Mouse (Mus musculus) heart, embryonic 14.5 days (tissue): Measurements from ENCODE around the gene Ptprr. TPM values are rescaled to one million over a fixed set of nuclear protein-coding genes. Genes with fewer than 3 reads are reported as not detected.

Experiments
- ATAC-seq: fragments of 200-750 bp; cut with Nextera tagmentation; 2 replicates; pipeline ENCODE4 v1.8.0; 2017; ENCODE audit warnings: low read depth, moderate TSS enrichment; ENCODE audit not compliant: insufficient number of reproducible peaks, insufficient read depth, low FRiP score
- H3K27ac ChIP-seq, 2 experiments: fragments of 200-500 bp in 1 of 2; fragments of 300-500 bp in 1 of 2; sonication (generic) in 1 of 2; replicated peaks in 1 of 2; 2 replicates each; pipeline ENCODE4 v1.5.1; 2012 to 2014; ENCODE audit warnings: low read depth in 2 of 2, low read length in 2 of 2, control low read depth in 1 of 2, mild to moderate bottlenecking in 1 of 2, mixed read lengths in 1 of 2; ENCODE audit not compliant: control insufficient read depth in 1 of 2, insufficient read depth in 1 of 2
- H3K27me3 ChIP-seq: fragments of 300-500 bp; sonication (generic); 2 replicates; pipeline ENCODE4 v1.6.1; 2014; ENCODE audit warnings: mild to moderate bottlenecking, low read length, control low read depth; ENCODE audit not compliant: control insufficient read depth, insufficient read depth
- H3K36me3 ChIP-seq: fragments of 300-500 bp; sonication (generic); 2 replicates; pipeline ENCODE4 v1.6.1; 2014; ENCODE audit warnings: mild to moderate bottlenecking, control low read depth, low read length, mixed read lengths; ENCODE audit not compliant: control insufficient read depth, insufficient read depth
- H3K4me1 ChIP-seq, 2 experiments: fragments of 200-500 bp in 1 of 2; fragments of 300-500 bp in 1 of 2; sonication (generic) in 1 of 2; 2 replicates each; pipeline ENCODE4 v1.6.1; 2012 to 2014; ENCODE audit warnings: low read length in 2 of 2, control low read depth in 1 of 2, mixed read lengths in 1 of 2; ENCODE audit not compliant: control insufficient read depth in 2 of 2, insufficient read depth in 2 of 2
- H3K4me2 ChIP-seq: fragments of 300-500 bp; sonication (generic); 2 replicates; pipeline ENCODE4 v1.6.1; 2014; ENCODE audit warnings: mild to moderate bottlenecking, low read length
- H3K4me3 ChIP-seq, 2 experiments: fragments of 200-500 bp in 1 of 2; fragments of 300-500 bp in 1 of 2; sonication (generic) in 1 of 2; 2 replicates each; pipeline ENCODE4 v1.5.1; 2012 to 2014; ENCODE audit warnings: low read length in 2 of 2, mild to moderate bottlenecking in 2 of 2, control low read depth in 1 of 2, low read depth in 1 of 2, moderate library complexity in 1 of 2; ENCODE audit not compliant: control insufficient read depth in 1 of 2, insufficient read depth in 1 of 2
- H3K9ac ChIP-seq: fragments of 300-500 bp; sonication (generic); 2 replicates; pipeline ENCODE4 v1.6.1; 2014; ENCODE audit warnings: mild to moderate bottlenecking, low read length
- H3K9me3 ChIP-seq: fragments of 300-500 bp; sonication (generic); 2 replicates; pipeline ENCODE4 v1.6.1; 2016; ENCODE audit warnings: low read length, control low read depth; ENCODE audit not compliant: control insufficient read depth
- WGBS: fragments of 180-500 bp; shearing (Covaris S2); extraction: QIAGEN DNeasy Blood & Tissue Kit; methylation state at CpG from one replicate; pipeline ENCODE4 v1.1.7; 2014; 5-methylcytosine and 5-hydroxymethylcytosine counted together
- polyA plus RNA-seq: library from polyadenylated mRNA; unstranded; fragments of >200 nt; fragmentation: Nextera tagmentation; extraction: Ambion mirVana; gene quantifications from 2 replicates; pipeline ENCODE4 v1.2.1, GENCODE M21; 2014

Ptprr gene
- polyA plus RNA-seq, 1 experiment from 2014 or later, result 0.49 TPM

GRCm38 (mm10) chr10:116208727-116209115, 190.7 kb downstream of the Ptprr start:
- Histone ChIP-seq H3K27ac (peak overlapping the region; percentile 29 to 69; a peak in 2 of 4 replicates), H3K4me2 (peak overlapping the region; percentile 58), H3K27me3 (no peaks in the 10 kb centered on the region), H3K4me3 (no peak overlapping the region), H3K9me3 (no peaks in the 10 kb centered on the region), H3K9ac (no peak overlapping the region), H3K4me1 (peaks cover 4 to 6% of the 10 kb centered on the region in 2 experiments; a peak in 3 of 4 replicates), H3K36me3 (no peaks in the 10 kb centered on the region)
- WGBS, result 22% methylated on average over 9 of the region's 9 CpGs
- no peak; the same call in 1 of the 2 replicates for ATAC-seq

GRCm38 (mm10) chr10:116212127-116212526, 194.1 kb downstream of the Ptprr start:
- H3K4me3 ChIP-seq, result no peak overlapping the region
- H3K4me2 ChIP-seq, result no peak overlapping the region
- H3K9me3 ChIP-seq, result no peaks in the 10 kb centered on the region
- no peaks in the 10 kb centered on the region for H3K27me3 ChIP-seq
- ATAC-seq, result no peak
- 15% methylated on average over 3 of the region's 3 CpGs for WGBS
- peaks cover 2 to 6% of the 10 kb centered on the region in 2 experiments; a peak in 2 of 4 replicates for H3K4me1 ChIP-seq
- H3K9ac ChIP-seq, result no peak overlapping the region
- no peaks in the 10 kb centered on the region for H3K36me3 ChIP-seq
- no peak overlapping the region for H3K27ac ChIP-seq

- Histone ChIP-seq H3K27me3 (no peaks in the 10 kb centered on the region), H3K9me3 (no peaks in the 10 kb centered on the region), H3K27ac (no peak overlapping the region), H3K4me3 (no peak overlapping the region), H3K4me2 (no peak overlapping the region), H3K36me3 (no peaks in the 10 kb centered on the region), H3K4me1 (no peaks in the 10 kb centered on the region), H3K9ac (no peak overlapping the region)
- no peak for ATAC-seq
- WGBS, result 83% methylated on average over 12 of the region's 12 CpGs
These were observed 202.5 kb downstream of the Ptprr start for GRCm38 (mm10) chr10:116220336-116221118.

GRCm38 (mm10) chr10:116235299-116235698, 217.3 kb downstream of the Ptprr start:
- no peaks in the 10 kb centered on the region for H3K36me3 ChIP-seq
- H3K4me1 ChIP-seq, result no peaks in the 10 kb centered on the region
- H3K27me3 ChIP-seq, result no peaks in the 10 kb centered on the region
- WGBS, result 68% methylated on average over 5 of the region's 5 CpGs
- H3K9ac ChIP-seq, result no peak overlapping the region
- H3K9me3 ChIP-seq, result no peaks in the 10 kb centered on the region
- H3K27ac ChIP-seq, result no peak overlapping the region
- no peak overlapping the region for H3K4me2 ChIP-seq
- no peak for ATAC-seq
- H3K4me3 ChIP-seq, result no peak overlapping the region

GRCm38 (mm10) chr10:116242200-116242599, 224.2 kb downstream of the Ptprr start:
- WGBS, result 76% methylated on average over 7 of the region's 7 CpGs
- H3K4me2 ChIP-seq, result no peak overlapping the region
- H3K9ac ChIP-seq, result no peak overlapping the region
- no peaks in the 10 kb centered on the region for H3K9me3 ChIP-seq
- H3K27ac ChIP-seq, result no peak overlapping the region
- H3K27me3 ChIP-seq, result no peaks in the 10 kb centered on the region
- H3K4me1 ChIP-seq, result peaks cover 0 to 2% of the 10 kb centered on the region in 2 experiments; a peak in 1 of 4 replicates
- H3K4me3 ChIP-seq, result no peak overlapping the region
- ATAC-seq, result no peak
- H3K36me3 ChIP-seq, result no peaks in the 10 kb centered on the region

GRCm38 (mm10) chr10:116243373-116243772, 225.4 kb downstream of the Ptprr start:
- Histone ChIP-seq H3K4me3 (no peak overlapping the region), H3K27me3 (no peaks in the 10 kb centered on the region), H3K4me2 (no peak overlapping the region), H3K9ac (no peak overlapping the region), H3K27ac (no peak overlapping the region), H3K9me3 (no peaks in the 10 kb centered on the region), H3K36me3 (no peaks in the 10 kb centered on the region), H3K4me1 (peaks cover 0 to 2% of the 10 kb centered on the region in 2 experiments; a peak in 1 of 4 replicates)
- WGBS, result 29% methylated on average over 7 of the region's 7 CpGs
- ATAC-seq, result no peak

GRCm38 (mm10) chr10:116245632-116246031, 227.6 kb downstream of the Ptprr start:
- H3K27me3 ChIP-seq, result no peaks in the 10 kb centered on the region
- H3K27ac ChIP-seq, result no peak overlapping the region
- no peak overlapping the region for H3K4me3 ChIP-seq
- H3K4me1 ChIP-seq, result peaks cover 0 to 2% of the 10 kb centered on the region in 2 experiments; a peak in 1 of 4 replicates
- no peaks in the 10 kb centered on the region for H3K36me3 ChIP-seq
- no peaks in the 10 kb centered on the region for H3K9me3 ChIP-seq
- H3K4me2 ChIP-seq, result no peak overlapping the region
- H3K9ac ChIP-seq, result no peak overlapping the region
- no peak for ATAC-seq
- 26% methylated on average over 2 of the region's 2 CpGs for WGBS
